Mouse (Mus musculus): ENCODE measurements around the gene Sfxn1. TPM values are rescaled to one million over a fixed set of nuclear protein-coding genes. Genes with fewer than 3 reads are reported as not detected.

Gene Sfxn1
- 20.4 and 23.7 TPM in 2 replicates for polyA plus RNA-seq (2012; ENCODE audit: low replicate concordance)

GRCm38 (mm10) chr13:54071606-54072331, at the start of gene Sfxn1:
Gene Sfxn1, plus strand, starts transcription at chr13:54071869.

DNA sequence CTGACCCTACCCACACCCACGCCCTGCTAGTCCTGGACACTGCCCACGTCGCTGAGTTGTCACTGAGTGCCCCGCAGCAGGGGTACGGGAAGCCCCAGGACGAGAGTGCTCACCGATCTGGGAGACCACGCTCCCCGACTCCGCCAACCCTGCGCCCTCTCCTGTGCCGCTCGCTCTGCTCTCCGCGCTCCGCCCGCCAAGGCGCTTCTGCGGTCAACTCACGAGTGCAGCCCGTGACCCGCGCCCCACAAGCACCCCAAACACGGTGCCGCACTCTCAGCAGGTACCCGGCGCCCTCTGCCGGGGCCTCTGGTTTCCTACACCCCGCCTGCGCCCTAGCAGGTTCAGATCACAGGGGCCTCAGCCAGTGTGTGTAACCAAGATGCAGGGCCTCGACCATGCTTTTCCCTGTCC, 16.2 kb upstream of the Sfxn1 start, which contains the start of gene Drd1:
TSS of gene Drd1 (minus strand) at position 258 of the 414 bp plus-strand sequence.

Other genes starting within 250 kb of the Sfxn1 start
- not detected in 2 replicates for gene Drd1, start 16.2 kb upstream of the Sfxn1 start, polyA plus RNA-seq (2012; ENCODE audit: low replicate concordance)
- gene Hrh2, start 120.3 kb downstream of the Sfxn1 start, polyA plus RNA-seq (2012; ENCODE audit: low replicate concordance) = 0.29 and 0.60 TPM in 2 replicates

Measured in leukemia stem cell, adult 10-12 weeks (primary cell).